Mouse (Mus musculus) gastrocnemius, postnatal 25 days (tissue): Measurements from ENCODE around the gene Shld2. TPM values are rescaled to one million over a fixed set of nuclear protein-coding genes. Genes with fewer than 3 reads are reported as not detected.

Experiments used
- DNase-seq: peaks from one replicate; pipeline ENCODE4 v3.0.0; 2022
- total RNA-seq, 2 experiments: library from RNA; stranded (reverse); gene quantifications; 1 replicate in 1 of 2; 2 replicates in 1 of 2; pipeline ENCODE4 v1.2.3; 2021

Gene Shld2
- total RNA-seq, 2 experiments from 2014 or later: 8.6 to 9.0 TPM

DNA sequence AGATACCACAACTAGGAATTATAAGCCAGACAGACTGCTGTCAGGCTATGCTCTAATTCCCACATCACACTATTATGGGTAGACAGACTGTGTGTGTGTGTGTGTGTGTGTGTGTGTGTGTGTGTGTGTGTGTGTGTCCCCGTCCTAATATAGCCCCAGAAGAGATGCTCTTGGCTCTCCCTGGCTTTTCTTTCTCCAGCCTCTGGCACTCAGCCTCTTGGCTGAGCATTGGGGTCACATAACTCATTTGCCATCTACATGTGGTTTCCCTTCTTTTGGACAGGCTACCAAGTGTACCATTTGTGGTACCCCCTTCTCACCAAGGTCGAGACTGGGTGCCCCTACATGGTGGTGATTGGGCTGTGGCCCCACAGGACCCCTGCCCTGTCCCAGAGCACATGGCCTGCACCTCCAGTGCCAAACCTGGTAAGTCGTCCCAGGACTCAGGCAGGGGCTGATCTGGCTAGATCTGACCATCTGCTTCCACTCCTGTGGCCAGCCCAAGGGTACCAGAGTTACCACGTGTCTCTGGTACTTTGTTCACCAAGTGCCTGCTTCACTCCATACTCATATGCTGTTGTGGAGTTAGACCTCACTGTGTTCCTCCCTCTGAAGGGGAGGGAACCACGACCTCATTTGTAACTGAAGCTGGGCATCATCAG is 88.7 kb downstream of the Shld2 start:
- DNase-seq: no peak

DNA sequence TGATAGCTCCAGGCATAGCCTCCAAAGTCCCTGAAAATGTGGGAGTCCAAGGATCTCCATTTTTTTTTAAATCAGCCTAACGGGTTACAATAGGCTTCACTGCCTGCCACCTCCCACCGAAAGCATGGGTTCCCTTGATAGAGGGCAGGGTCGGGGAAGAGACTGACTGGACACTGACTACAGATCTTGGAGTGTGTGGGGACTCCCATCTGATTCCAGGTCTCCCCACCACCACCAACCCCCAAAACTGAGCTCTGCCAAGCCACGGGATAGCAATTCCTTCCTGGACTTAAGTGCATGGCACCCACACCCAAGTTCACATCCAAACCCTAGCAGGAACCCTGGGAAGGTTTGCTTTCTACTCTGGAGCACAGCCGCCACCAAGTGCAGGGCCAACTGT is 89.9 kb downstream of the Shld2 start:
- DNase-seq: no peak

DNA sequence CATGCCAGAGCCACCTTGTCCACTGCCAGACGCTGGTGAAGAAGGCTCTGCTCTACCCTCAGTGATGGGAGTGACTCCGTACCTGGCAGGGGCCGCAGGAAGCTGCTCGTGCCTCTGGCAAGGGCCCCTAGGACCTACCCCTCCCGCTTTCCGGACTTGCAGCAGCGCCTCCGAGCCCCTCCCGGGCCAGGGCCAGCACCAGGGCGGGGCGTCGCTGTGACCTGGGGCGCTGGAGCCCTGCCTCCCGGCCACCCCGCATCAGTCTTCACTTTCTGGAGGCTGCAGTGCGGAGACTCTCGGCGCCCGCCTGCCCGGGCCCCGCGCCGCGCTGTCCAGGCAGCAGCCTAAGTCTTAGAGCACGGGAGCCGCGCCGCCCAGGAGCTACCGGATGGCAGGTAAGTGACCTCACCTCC is 90.5 kb downstream of the Shld2 start:
- no peak for DNase-seq

DNA sequence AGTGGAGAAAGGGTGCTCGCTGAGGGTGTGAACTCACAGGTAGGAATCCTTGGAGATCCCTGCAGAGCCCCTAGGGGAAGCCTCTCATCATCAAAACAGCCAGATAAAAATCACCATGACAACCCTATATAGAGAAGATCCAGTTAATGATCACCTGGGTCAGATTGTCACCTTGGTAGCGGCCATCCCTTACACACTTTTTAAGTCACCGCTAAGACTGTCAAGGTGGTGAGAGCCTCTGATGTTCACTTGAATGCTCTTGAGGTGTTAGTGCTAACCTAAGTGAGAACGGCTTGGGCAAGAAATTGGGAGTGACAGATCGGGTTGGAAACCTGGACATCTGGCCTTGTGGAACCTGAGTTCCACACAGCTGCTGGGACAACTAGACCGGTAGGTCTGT is 91.0 kb downstream of the Shld2 start, which contains the start of gene Syt15:
Syt15 (plus strand) TSS at position 301 of the 400 bp plus-strand sequence.
- DNase-seq: no peak

DNA sequence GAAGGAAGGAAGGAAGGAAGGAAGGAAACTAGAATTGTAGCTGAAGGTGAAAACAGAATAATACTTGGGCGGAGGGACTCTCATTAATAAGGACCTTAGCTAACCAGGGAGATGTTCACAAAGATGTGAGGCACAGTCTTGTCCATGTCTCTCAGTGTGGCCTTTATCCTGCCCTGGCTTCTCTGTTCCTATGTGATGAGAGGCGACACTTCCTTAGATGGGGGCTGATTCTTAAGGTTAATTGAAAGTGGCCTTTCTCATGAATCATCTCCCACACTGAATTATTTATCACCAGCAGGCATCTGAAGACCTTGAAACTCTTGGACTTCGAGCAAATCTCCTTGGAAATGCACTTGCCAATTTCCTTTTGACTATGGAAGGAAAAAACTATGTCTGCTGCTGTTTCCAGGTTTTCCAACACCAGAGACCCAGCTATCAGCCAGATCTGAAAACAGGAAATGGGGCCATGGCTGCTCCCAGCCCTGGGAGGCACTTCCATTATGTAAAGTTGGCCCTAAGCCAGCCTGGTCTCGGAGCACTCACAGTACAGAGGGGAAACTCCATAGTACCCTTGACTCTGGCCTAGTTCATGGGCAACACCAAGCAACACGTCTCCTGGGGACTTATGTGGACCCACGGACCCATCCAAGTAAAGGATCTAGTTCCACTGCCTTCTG is 94.7 kb downstream of the Shld2 start:
- no peak for DNase-seq

GRCm38 (mm10) chr14:34209942-34210341 is 100.4 kb downstream of the Shld2 start:
- no peak for DNase-seq

DNA sequence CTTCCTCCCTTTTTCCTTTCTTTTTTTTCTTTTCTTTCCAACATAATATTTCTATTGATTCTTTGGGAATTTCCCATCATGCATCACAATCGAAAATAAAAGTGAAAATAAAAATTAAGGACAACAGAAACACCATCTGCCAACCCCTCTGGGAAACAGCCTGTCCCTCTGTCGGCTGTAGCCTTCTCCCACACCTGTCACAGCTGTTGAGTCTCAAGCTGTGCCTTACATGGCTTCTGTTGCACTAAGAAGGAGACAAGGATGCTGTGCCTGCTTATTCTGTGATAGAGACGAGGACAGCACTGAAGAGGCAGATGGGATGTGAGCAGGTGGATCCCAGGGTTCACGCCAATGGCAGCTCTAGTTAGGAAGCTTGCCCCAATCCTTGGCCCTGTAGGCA is 101.2 kb downstream of the Shld2 start:
- no peak for DNase-seq

DNA sequence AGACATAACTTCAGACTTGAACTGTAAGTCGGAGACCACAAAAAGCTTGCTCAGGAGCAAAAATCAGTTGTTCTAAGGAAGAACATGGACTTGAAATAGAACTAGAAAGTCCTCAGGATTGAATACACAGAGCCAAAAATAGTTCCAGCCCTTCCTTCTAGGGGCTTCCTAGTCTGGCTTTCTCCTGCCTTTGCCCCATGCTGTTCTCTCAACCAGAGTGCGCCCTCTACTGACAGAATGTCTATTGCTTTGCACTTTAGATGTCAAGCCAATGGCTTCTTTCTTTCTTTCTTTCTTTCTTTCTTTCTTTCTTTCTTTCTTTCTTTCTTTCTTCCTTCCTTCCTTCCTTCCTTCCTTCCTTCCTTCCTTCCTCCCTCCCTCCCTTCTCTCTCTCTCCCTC is 101.6 kb downstream of the Shld2 start:
- DNase-seq: no peak

DNA sequence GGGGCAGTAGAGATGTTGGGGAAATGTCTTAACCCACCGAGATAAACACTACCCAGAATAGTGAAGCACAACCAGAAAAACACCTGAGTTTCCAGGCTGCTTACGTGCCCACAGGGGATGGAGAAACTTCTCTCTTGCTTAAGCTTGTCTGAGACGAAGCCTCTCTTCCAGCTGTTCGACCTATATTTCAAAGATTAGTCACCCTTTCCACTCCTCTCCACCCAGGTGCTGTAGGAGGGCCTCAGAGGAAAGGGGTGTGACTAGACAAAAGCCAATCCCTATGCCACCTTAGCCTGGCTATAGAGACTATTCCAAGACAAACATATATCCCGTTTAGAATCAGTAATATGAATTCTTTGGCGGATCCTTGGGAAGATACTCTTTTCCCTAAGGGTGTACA is 102.3 kb downstream of the Shld2 start:
- DNase-seq: no peak

- DNase-seq: no peak
These were observed 108.9 kb downstream of the Shld2 start, which contains the start of gene Gprin2 for GRCm38 (mm10) chr14:34201231-34202035. Gprin2 (minus strand) TSS chr14:34201653.

GRCm38 (mm10) chr14:34200738-34201230 is 109.5 kb downstream of the Shld2 start:
- no peak for DNase-seq

GRCm38 (mm10) chr14:34196706-34197105 is 113.6 kb downstream of the Shld2 start:
- peak; percentile 20 for DNase-seq

GRCm38 (mm10) chr14:34195466-34195865 is 114.8 kb downstream of the Shld2 start:
- DNase-seq: no peak

DNA sequence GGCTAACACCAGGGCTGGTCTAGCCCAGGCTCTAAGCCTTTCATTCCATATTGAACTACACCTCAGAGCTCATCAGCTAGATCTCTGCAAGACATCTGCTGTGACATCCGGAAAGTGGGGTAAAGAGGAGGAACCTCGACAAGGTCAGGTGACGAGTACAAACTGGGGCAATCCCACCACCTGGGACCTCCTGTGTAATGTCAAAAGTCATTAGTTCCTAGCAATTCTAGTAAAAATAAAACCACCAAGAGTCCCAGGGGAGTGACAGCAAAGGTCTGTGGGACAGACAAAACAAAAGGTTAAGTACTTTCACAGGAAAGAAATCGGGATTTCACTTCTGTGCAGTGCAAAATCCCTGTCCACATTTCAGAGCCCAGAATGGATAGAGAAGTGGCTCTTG is 116.4 kb downstream of the Shld2 start:
- no peak for DNase-seq

DNA sequence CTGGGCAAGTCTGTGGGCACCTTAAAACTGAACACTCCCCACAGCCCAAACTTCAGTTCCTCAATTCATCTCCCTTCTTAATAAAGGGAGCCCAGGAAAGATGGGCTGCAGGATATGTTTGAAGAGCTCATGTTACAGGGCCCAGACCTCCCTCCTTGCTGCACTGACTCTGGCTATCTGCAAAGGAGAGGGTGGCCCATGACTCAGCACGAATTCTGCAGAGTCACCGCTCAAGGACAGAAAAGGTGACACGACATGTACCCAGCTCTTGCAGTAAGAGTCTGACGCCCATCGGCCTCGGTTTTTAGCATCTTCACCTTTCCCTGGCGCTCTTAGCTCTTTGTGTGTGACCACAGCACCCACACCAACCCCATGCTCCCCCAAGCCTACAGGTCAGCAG is 119.9 kb downstream of the Shld2 start:
- no peak for DNase-seq

DNA sequence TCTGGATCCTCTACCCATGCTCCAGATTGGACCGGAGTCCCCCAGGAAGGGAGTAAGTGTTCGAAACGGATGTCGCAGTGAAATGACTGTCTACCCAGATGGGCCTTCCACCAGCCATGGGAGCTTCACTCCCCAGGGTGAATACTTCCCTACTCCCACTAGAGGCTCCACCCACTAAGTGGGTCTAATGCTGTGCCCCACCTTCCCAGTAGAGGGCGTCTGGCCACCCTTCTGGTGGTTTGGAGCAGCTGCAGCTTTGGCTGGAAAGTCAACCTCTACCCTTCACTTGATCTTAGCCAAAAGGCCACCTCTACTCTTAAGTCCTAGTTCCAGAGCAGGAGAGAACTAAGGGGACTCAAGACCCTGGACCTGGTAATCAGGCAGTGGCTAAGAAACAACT is 121.7 kb downstream of the Shld2 start:
- peak; percentile 27 for DNase-seq

Other genes starting within 250 kb of the Shld2 start
- 1 to 10 TPM in 1 of 2 experiments, under 1 TPM in 1; 0.61 to 1.7 TPM for gene Anxa8, start 224.5 kb downstream of the Shld2 start, total RNA-seq
- not detected for gene A630023A22Rik, start 207.7 kb downstream of the Shld2 start, total RNA-seq
- gene Npy4r, start 158.0 kb downstream of the Shld2 start, total RNA-seq: under 1 TPM; 0.13 to 0.27 TPM
- under 1 TPM; 0.08 to 0.29 TPM for gene Gprin2, start 108.8 kb downstream of the Shld2 start, total RNA-seq
- under 1 TPM; 0.51 to 0.67 TPM for gene Syt15, start 90.9 kb downstream of the Shld2 start, total RNA-seq
- gene Glud1, start 234 bp upstream of the Shld2 start, total RNA-seq: 100 to 1,000 TPM; 124 to 137 TPM
- gene Fam25c, start 44.9 kb upstream of the Shld2 start, total RNA-seq: 1 to 10 TPM in 1 of 2 experiments, under 1 TPM in 1; 0.82 to 1.3 TPM
- 10 to 100 TPM in 1 of 2 experiments, 1 to 10 TPM in 1; 3.3 to 34.6 TPM for gene Sncg, start 64.3 kb upstream of the Shld2 start, total RNA-seq
- gene Mmrn2, start 65.0 kb upstream of the Shld2 start, total RNA-seq: 10 to 100 TPM in 1 of 2 experiments, 1 to 10 TPM in 1; 7.4 to 12.7 TPM
- 10 to 100 TPM; 54.4 to 56.6 TPM for gene Bmpr1a, start 192.8 kb upstream of the Shld2 start, total RNA-seq
- gene 9230112D13Rik, start 212.3 kb upstream of the Shld2 start, total RNA-seq: not detected